Mouse (Mus musculus): ENCODE measurements around the gene Hoxa6. TPM values are rescaled to one million over a fixed set of nuclear protein-coding genes. Genes with fewer than 3 reads are reported as not detected.

Hoxa6 gene
- polyA plus RNA-seq, 1 experiment = not detected

GRCm38 (mm10) chr6:52216691-52217458 lies 8.4 kb upstream of the Hoxa6 start:
- no peak for TF ChIP-seq CTCF (IDR thresholded peaks at IDR 0.05; ENCODE audit: control insufficient read depth, insufficient read depth, low read length)
- no peak for TF ChIP-seq POLR2A (IDR thresholded peaks at IDR 0.05; ENCODE audit: borderline replicate concordance, control insufficient read depth, low read depth, low read length)
- Histone ChIP-seq H3K4me3 (replicated peaks; ENCODE audit: control insufficient read depth, low read depth, low read length) (no peak overlapping the region), H3K27ac (ENCODE audit: control insufficient read depth, insufficient read depth, low read depth, low read length, poor library complexity) (peak overlapping the region; percentile 17; the same call in 1 of the 2 replicates), H3K4me1 (ENCODE audit: control insufficient read depth, insufficient read depth, low read length) (no peaks in the 10 kb centered on the region)
- WGBS = under 1% methylated on average over 60 of the region's 60 CpGs

- Histone ChIP-seq H3K4me3 (replicated peaks; ENCODE audit: control insufficient read depth, low read depth, low read length) (no peak overlapping the region), H3K4me1 (ENCODE audit: control insufficient read depth, insufficient read depth, low read length) (no peaks in the 10 kb centered on the region), H3K27ac (ENCODE audit: control insufficient read depth, insufficient read depth, low read depth, low read length, poor library complexity) (no peak overlapping the region)
- WGBS = 7% methylated on average over 30 of the region's 30 CpGs
- TF ChIP-seq POLR2A (IDR thresholded peaks at IDR 0.05; ENCODE audit: borderline replicate concordance, control insufficient read depth, low read depth, low read length) (no peak), CTCF (IDR thresholded peaks at IDR 0.05; ENCODE audit: control insufficient read depth, insufficient read depth, low read length) (no peak)
Observed at GRCm38 (mm10) chr6:52215771-52216535, 7.4 kb upstream of the Hoxa6 start.

GRCm38 (mm10) chr6:52215070-52215469 lies 6.5 kb upstream of the Hoxa6 start:
- H3K27ac ChIP-seq (ENCODE audit: control insufficient read depth, insufficient read depth, low read depth, low read length, poor library complexity) = no peak overlapping the region
- TF ChIP-seq CTCF (IDR thresholded peaks at IDR 0.05; ENCODE audit: control insufficient read depth, insufficient read depth, low read length) = no peak
- no peak for TF ChIP-seq POLR2A (IDR thresholded peaks at IDR 0.05; ENCODE audit: borderline replicate concordance, control insufficient read depth, low read depth, low read length)
- 76% methylated on average over 3 of the region's 3 CpGs for WGBS
- no peak overlapping the region for H3K4me3 ChIP-seq (replicated peaks; ENCODE audit: control insufficient read depth, low read depth, low read length)
- no peaks in the 10 kb centered on the region for H3K4me1 ChIP-seq (ENCODE audit: control insufficient read depth, insufficient read depth, low read length)

GRCm38 (mm10) chr6:52214271-52214670 lies 5.7 kb upstream of the Hoxa6 start:
- Histone ChIP-seq H3K27ac (ENCODE audit: control insufficient read depth, insufficient read depth, low read depth, low read length, poor library complexity) (no peak overlapping the region), H3K4me3 (replicated peaks; ENCODE audit: control insufficient read depth, low read depth, low read length) (no peak overlapping the region), H3K4me1 (ENCODE audit: control insufficient read depth, insufficient read depth, low read length) (no peaks in the 10 kb centered on the region; the same call in 1 of the 2 replicates)
- TF ChIP-seq POLR2A (IDR thresholded peaks at IDR 0.05; ENCODE audit: borderline replicate concordance, control insufficient read depth, low read depth, low read length) (no peak), CTCF (IDR thresholded peaks at IDR 0.05; ENCODE audit: control insufficient read depth, insufficient read depth, low read length) (no peak)
- WGBS = 37% methylated on average over 5 of the region's 5 CpGs

GRCm38 (mm10) chr6:52213119-52213986 lies 4.8 kb upstream of the Hoxa6 start, which contains the start of the genes Hoxa3 and Gm28308:
Gene Hoxa3 (minus strand): TSS chr6:52213336.
Gene Gm28308 (minus strand): TSS chr6:52213339.
- Histone ChIP-seq H3K4me1 (ENCODE audit: control insufficient read depth, insufficient read depth, low read length) (no peaks in the 10 kb centered on the region; the same call in 1 of the 2 replicates), H3K4me3 (replicated peaks; ENCODE audit: control insufficient read depth, low read depth, low read length) (peak within 1 kb of the TSS; percentile 71), H3K27ac (ENCODE audit: control insufficient read depth, insufficient read depth, low read depth, low read length, poor library complexity) (peak within 1 kb of the TSS; percentile 50)
- WGBS = 2% methylated on average over 38 of the region's 38 CpGs
- no peak; the same call in 1 of the 2 replicates for TF ChIP-seq POLR2A (IDR thresholded peaks at IDR 0.05; ENCODE audit: borderline replicate concordance, control insufficient read depth, low read depth, low read length)
- no peak for TF ChIP-seq CTCF (IDR thresholded peaks at IDR 0.05; ENCODE audit: control insufficient read depth, insufficient read depth, low read length)

GRCm38 (mm10) chr6:52212556-52213118 lies 4.1 kb upstream of the Hoxa6 start:
- no peaks in the 10 kb centered on the region; the same call in 1 of the 2 replicates for H3K4me1 ChIP-seq (ENCODE audit: control insufficient read depth, insufficient read depth, low read length)
- TF ChIP-seq CTCF (IDR thresholded peaks at IDR 0.05; ENCODE audit: control insufficient read depth, insufficient read depth, low read length) = no peak
- TF ChIP-seq POLR2A (IDR thresholded peaks at IDR 0.05; ENCODE audit: borderline replicate concordance, control insufficient read depth, low read depth, low read length) = no peak
- peak overlapping the region; percentile 50 for H3K27ac ChIP-seq (ENCODE audit: control insufficient read depth, insufficient read depth, low read depth, low read length, poor library complexity)
- WGBS = 2% methylated on average over 22 of the region's 22 CpGs
- peak overlapping the region; percentile 71 for H3K4me3 ChIP-seq (replicated peaks; ENCODE audit: control insufficient read depth, low read depth, low read length)

- H3K4me3 ChIP-seq (replicated peaks; ENCODE audit: control insufficient read depth, low read depth, low read length) = peak overlapping the region; percentile 40
- under 1% methylated on average over 13 of the region's 13 CpGs for WGBS
Observed at GRCm38 (mm10) chr6:52211961-52212360, 3.4 kb upstream of the Hoxa6 start.

More at GRCm38 (mm10) chr6:52211961-52212360, 3.4 kb upstream of the Hoxa6 start:
- Histone ChIP-seq H3K27ac (ENCODE audit: control insufficient read depth, insufficient read depth, low read depth, low read length, poor library complexity) (no peak overlapping the region), H3K4me1 (ENCODE audit: control insufficient read depth, insufficient read depth, low read length) (no peaks in the 10 kb centered on the region; the same call in 1 of the 2 replicates)
- TF ChIP-seq CTCF (IDR thresholded peaks at IDR 0.05; ENCODE audit: control insufficient read depth, insufficient read depth, low read length) (no peak), POLR2A (IDR thresholded peaks at IDR 0.05; ENCODE audit: borderline replicate concordance, control insufficient read depth, low read depth, low read length) (no peak)
